Mouse (Mus musculus): Measurements from ENCODE around the gene Dnajc19.
"Not testable (repeated sequence)": the region's sequence is repeated elsewhere in the genome, so short reads cannot be mapped to it uniquely, and the experiment has no call there.

Gene Dnajc19

DNA sequence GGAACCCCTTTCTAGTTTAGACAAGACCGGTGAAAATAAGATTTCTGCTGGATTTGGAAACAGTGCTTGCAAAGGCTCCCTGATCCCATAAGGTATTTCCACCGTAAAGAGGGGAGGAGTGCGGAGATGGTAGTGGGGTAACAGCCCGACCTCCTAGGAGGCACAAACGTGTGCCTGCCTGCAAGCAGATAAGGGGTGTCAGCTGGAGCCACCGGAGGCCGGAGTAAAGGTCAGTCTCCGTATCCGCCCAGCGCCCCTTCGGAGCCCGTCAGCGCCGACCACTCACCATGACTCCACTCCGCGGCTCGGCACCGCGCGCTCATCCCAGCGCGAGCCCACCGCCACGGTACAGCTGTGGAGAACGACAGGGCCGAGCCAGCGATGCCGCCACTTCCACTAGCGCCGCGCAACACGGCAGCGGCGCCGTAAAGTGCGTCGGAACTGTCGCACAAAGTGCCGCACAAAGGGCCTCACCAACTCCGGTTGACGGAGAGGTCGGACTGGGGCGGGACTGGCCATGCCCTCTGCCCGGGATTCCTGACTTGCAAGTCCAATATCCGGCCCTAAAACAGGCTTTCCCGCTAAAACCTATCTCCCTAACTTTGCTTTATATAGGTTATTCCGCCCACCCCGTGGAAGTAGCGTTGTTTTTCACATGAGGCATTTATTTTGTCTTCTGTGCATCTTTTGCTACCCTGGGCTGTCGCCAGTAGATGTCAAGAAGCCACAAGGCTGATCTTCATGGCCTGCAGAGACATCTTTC is at the start of gene Dnajc19:
TSS of gene Dnajc19 (minus strand) at position 422 of the 763 bp plus-strand sequence.
- DNase-seq (ENCODE audit: low read depth, low spot score): peak; percentile 85

DNA sequence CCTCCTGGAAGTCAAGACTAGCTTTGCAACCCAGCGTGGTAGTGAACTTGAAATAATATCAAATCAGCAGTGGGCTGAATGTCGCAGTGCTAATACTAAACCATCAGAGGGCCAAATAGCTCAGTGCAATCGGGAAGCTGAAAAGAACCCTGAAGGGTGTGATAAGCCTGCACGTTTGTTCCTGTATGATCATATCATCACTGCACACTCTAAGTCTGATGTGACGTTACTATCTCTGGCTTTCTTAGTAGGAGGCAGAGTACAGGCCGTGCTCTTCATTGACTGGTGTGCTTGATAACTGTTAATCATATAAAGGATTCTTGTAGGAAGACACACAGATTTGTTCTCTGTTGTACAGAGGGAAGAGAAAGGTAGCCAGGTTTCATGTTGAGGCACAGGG is 48.8 kb upstream of the Dnajc19 start:
- DNase-seq (ENCODE audit: low read depth, low spot score): no peak

DNA sequence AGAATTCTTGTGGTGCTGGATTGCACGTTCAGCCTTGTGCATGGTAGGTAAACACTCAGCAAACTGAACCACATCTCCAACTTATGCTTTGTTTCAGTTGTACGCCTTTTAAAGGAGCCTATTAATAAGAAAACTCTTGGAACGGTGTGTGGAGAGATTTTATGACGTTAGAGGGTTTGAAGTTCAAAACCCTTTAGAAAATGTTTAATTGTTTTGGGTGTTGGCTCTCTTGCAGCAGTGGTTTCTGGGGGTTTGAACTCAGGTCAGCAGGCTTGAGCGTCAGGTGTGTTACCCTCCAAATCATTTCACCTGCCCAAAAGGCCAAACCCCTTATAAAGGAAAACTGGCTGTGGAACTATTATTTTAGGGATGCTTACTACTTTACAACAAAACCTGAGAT is 40.2 kb upstream of the Dnajc19 start:
- no peak for DNase-seq (ENCODE audit: low read depth, low spot score)

DNA sequence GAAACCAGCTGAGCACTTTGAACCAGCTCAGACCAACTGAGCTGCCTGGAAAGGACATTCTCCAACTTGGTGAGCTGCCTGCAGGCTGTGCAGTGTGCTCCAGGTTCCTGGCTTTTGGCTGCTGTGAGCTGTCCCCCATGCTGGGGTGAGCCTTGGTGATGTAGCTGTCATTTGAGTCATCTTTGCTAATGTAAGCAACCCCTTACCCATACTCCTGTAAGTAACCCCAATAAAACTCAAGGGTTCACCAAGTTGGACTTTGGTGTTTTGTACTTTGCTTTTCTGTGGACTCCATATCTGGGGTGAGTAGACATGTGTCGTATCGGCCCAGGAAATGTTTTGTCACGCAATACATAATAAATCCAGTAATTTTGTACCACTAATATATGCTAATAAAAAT is 39.7 kb upstream of the Dnajc19 start:
- no peak for DNase-seq (ENCODE audit: low read depth, low spot score)

DNA sequence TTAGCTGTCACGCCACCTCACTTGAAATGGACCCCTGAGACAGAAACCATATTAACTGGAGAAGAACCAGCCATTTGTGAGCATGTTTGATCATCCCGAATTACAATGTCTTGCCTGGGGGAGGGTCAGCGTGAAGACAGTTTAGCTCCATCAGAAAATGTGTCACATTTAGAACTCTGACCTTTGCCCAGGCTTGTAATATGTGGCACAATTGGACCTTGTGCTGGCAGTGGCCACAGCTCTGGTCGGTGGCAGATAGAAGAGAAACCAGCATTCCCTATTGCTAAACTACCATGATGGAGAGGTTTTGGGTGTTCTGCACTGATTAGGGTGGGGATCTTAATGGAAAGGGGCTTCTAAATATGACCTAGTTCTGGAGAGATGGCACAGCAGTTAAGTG is 38.7 kb upstream of the Dnajc19 start:
- DNase-seq (ENCODE audit: low read depth, low spot score): no peak

DNA sequence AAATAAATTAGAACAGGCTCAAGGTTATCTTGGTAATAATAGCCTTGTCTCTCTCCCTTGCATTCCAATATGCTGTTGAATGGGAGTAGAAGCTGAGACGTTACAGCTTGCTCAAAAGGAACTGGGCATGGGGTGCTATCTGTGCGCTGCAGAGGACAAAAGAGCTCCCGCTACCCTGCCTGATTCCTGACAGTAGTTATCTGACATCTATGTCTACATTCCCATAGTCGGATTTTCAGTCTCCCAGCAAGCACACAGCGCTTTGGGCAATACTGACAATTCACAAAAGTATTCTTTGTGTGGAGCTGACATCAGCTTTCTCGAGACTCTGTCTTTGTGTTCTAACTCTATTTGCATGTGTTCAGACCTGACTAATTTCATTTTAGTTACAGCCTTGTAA is 34.7 kb upstream of the Dnajc19 start:
- no peak for DNase-seq (ENCODE audit: low read depth, low spot score)

DNA sequence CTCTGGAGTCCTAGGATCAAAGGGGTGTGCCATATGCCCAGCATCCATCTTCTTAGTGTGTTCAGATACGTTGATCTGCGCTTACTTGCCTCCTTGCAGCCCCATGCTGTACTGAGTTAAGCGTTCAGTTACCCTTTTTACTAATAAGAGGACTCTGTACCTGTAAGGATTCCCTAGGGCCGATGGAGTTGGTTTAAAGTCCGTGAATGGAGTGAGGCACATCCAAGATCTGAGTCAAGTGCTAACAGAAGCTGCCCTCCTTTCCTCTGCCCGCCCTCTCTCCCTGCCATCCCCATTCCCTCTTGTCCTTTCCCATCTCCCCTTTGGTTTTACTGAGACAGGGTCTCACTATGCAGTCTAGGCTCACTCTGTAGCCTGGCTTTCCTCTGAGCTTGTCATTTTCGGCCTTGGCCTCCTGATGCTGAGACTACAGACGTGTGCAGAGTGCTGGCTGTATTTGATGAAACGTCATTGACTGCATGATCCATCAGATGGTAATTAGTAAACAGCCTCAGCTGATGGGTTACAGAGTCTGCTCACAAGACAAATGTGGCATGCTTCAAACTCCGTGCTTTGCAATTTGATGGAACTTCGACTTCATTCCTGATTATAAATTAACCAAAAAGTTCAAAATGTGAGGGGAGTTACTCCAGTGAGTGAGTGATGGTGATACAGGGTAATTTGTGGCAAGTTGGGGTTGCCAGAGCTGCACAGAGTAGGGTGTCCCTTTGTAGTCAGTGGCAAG is 31.0 kb upstream of the Dnajc19 start:
- no peak for DNase-seq (ENCODE audit: low read depth, low spot score)

DNA sequence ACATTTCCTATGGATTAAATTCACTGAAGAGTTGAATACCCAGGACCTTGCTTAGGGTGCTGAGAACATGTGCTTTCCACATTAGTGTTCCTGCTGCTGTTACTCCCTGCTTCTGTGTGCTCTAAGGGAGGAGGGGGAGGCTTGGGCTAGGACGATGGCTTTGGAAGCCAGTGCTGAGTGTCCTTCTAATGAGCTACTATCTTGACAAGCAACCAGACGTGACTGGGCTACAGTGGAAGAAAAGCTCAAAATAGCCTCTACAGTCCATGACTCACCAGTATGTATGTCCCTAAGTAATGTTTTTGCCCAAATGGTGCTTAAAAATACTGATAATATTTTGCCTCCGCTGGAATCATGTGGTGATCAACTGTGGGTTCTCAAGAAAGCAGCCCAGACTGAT is 26.5 kb upstream of the Dnajc19 start:
- no peak for DNase-seq (ENCODE audit: low read depth, low spot score)

DNA sequence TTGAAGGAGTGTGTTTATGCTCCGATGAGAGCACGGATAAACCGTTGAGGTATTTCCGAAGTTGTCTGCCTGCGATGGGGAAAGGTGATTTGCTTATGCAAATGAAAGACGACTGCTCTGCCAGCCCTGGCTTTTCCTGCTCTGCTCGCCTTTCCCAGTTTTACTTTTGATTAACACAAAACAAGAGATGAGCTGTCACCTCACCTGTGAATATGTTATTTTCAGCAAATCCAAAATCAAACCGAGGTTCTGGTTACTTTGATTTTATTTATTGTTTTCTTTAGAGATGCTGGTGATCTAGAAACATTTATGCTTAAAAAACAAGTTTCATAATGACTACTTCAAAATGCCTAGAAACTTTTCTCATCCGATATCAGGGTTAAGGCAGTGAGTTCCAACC is 25.3 kb upstream of the Dnajc19 start:
- DNase-seq (ENCODE audit: low read depth, low spot score): no peak

DNA sequence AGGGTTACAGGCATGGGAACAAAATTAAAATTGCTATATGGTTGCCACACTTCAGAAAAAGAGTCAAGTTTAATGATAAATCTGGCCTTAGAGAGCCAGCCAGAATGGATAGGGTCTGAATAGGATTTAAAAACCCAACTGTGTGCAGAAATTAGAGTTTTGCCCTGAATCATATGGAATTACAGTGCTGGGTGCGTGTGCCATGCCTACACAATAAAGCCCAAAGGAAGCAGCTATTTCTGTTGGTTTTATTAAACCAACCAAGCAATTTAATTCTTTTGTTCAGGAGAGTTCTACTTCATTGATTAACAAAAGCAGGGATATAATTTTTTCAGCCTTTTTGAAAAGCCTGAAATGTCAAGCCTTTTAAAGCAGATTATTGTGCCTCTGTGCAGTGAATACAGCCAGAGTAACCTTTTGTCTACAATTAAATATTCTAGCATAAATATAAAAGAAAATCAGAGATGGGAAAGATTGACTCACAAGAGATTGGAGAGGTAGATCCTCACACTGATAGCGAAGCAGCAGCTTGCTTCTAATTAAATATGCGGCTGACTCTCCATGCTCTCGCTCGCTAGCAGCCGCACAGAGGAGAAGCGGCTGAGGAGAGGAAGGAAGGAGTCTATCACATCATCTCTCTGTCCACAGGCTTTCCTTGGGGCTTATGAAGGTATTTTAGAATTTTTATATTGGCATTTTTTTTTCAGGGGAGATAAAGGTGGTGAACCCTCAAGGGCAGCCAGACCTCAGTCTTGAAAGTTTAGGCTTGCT is 23.0 kb upstream of the Dnajc19 start:
- DNase-seq (ENCODE audit: low read depth, low spot score): no peak

DNA sequence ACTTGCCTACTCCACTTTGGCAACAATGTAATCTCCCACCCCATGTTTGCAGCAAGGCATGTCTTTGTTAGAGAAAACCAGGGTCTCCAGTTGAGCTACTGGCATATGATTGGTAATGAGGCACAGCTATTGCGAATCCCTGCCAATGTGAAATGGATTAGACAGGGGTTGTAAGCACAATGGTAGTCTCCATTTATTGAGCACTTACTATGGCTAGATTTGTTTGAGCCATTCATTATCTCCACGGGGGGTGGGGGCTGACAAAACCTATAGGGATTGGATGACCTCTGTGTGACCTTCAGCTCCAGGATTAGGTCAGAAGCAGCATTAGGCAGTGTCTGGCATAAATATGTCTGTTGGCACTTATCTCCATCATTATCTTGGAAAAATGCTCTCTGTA is 21.8 kb upstream of the Dnajc19 start:
- DNase-seq (ENCODE audit: low read depth, low spot score): no peak

DNA sequence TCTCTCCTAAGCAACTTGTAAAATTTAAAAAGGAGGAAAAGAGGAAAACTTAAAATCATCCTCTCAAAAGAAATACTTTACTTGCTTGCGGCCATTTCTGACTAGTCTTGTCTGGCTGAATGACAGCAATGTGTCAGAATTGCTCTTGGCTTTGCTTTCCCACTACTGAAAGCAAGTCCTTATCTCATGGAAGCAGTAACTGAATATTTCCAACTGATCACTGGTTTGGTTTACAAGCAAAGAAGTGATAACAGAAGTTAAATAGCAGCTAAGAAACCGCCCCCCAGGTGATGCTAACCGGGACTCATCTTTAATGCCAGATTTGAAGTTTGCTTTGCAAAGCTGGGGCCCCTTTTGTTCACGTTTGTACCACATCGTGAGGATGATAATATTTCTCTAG is 2.5 kb upstream of the Dnajc19 start:
- no peak for DNase-seq (ENCODE audit: low read depth, low spot score)

DNA sequence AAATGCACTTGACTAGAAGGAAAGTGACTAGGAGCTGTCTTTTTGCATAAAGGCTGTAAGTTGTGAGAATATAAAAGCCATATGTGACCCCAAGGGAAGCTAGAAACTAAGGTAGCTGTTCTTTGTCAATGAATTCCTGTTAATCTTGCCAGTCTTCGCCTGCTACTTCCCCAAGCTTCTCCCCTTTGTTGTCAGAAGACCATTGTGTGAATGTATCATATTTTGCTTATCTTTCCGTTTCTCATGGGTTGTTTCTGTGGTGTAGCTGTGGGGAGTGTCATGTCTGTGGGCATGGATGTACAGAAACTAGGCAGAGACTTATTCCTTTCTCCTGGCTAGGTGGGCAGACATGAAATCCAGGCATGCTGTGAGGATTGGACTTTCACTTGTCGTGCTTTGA is 808 bp upstream of the Dnajc19 start:
- no peak for DNase-seq (ENCODE audit: low read depth, low spot score)

DNA sequence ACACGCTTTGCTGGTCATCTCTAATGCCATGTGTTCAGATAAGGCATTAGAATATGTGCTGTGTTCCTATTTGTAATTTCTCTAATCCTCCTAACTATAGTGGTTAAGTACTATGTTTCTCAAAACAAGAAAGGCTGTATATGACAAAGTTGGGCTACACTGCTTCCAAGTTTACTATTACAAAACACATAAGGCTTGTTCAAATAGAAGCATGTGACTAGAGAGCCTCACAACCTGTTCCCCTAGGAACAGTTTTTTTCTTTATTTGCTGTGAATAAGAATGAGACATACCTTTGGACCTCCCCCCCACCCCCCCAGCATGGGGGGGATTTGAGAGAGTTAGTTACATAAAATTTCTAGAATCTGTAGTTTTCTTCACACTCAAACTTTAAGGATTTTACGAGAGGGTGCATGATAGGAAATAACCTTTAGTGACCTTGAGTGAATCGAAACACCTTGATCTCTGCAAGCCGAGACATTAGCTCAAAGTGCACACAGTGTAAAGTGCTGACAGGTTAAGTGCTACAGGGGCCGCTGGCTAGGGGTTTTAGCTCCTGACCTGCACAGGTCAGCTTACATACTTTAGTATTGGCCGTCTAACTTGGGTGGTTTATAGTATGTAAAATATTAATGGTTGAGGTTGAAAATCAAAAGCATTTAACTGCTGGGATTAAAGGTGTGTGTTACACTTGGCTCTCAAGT is 4.9 kb downstream of the Dnajc19 start:
- no peak for DNase-seq (ENCODE audit: low read depth, low spot score)

DNA sequence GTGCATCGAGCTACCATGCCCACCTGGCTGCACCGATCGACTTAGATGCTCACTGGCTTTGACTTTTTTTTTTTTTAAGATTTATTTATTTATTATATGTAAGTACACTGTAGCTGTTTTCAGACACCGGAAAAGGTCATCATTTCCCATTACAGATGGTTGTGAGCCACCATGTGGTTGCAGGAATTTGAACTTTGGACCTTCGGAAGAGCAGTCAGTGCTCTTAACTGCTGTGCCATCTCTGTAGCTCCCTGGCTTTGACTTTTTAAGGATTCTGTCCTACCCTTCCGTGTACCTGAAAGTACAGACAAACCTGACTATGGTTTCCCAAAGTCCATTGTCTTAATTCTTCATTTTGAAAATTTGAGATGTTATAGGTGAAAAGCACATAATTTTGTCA is 8.4 kb downstream of the Dnajc19 start:
- no peak for DNase-seq (ENCODE audit: low read depth, low spot score)

DNA sequence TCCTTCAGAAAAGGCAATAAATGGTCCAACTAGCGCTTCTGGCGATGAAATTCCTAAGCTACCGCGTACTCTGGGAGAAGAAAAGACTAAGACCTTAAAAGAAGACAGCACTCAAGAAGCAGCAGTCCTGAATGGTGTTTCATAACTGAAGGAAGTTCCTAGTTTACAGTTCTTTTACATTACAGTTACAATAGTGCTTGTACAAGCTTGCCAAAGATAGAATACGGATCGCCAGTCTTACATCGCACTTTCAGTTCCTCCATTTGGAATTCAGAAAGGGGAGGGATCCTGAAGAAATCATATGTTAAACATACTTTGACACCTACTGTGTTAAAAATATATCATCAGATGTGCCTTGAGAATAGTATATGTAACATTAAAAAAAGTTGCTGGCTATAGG is 12.2 kb downstream of the Dnajc19 start:
- DNase-seq (ENCODE audit: low read depth, low spot score): not testable (repeated sequence)

DNA sequence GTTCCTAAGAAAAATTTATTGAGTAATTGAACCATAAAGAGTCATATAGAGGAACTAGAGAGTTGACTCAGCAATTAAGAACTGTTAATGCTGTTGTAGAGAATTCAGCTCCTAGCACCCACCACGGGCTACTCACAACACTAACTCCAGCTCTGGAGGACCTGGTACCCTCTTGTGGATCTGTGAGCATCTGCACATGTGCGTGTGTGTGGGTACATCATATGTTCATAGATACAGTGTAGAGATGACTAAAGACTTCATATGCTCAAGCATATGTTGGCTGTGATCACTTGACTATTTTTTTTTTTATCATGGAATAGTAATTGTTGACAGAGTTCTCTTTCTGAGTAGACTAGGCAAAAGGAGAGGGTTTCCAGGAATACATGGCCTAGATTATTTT is 18.8 kb downstream of the Dnajc19 start:
- DNase-seq (ENCODE audit: low read depth, low spot score): no peak

DNA sequence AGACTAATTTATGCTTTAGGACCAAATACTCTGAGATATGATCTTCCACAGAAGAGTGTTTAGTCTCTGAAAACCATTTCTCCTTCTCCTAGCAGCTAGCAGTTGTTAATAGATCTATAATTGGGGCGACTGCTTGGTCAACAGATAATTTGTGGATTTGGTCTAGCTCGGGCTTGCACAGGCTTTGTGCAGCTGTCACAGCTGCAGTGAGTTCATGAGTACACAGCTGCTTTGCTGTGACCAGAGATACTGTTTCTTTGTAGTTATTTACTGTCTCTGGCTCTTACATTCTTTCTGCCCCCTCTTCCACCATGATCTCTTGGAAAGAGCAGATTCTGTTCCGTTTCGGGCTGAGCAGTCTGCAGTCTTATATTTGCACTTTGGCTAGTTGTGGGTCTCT is 39.1 kb downstream of the Dnajc19 start:
- no peak for DNase-seq (ENCODE audit: low read depth, low spot score)

DNA sequence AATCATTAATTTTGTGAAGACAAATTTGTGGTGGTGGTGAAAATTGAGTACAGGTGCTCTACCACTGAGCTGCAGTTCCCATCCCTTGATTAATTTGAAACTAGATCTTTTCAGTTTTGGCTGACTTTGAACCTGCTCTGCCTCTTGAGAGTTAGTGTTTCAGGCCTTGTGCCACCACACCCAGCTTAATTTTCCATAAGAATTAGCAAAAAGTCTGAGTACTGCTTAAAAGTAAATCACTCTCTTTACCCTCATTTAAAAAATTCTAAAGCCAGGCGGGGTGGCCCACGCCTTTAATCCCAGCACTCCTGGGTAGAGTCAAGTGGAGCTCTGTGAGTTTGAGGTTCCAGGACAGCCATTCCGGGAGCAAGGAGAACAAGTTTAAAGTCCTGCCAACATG is 45.4 kb downstream of the Dnajc19 start:
- DNase-seq (ENCODE audit: low read depth, low spot score): no peak

DNA sequence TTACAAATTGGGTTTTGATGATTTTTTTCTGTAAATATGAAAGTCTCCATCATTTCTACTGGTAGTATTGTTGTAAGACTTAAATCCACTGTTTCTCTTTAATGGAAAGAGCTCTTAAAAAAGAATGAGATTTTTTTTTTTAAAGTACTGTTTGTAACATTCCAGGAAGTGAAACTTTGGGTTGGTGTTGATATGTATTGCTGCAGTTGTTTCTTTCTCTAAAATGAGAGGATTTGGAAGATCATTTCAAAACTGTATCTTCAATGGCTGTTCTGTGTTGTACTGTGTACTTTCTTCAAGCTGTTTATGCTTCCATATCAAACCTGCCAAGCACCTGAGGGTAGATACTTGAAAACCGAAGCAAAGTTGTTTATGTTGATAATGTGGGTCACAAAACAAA is 46.3 kb downstream of the Dnajc19 start:
- no peak for DNase-seq (ENCODE audit: low read depth, low spot score)

DNA sequence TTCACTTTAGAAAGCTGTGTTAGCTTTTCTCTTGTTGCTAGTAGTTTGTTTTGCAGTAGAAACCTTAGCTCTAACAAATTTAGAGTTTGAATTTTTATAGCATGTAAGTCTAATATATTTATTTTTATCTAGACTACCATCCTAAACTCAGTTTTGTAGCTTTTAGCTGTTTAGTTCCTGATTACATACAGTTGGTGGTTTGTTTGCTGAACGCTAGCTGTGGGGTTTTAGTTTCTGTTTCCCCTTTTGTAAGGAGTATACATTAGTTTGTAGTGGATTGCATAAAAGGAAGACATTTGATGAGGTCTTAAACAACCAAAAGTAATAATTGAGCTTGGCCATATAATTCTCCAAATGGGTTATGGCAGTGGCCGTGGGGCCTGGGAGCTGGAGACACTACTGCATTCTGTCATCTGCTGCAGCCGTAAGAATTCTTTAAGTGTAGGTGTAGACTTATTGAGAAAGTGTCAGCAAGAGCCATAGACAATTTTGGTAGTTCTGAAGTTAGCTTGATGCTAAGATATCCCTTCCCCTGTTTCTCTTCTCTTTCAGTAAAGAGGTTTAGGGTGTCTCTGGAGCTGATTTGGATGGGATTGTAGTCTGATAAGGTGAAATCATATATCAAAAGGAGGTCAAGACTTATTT is 47.3 kb downstream of the Dnajc19 start:
- no peak for DNase-seq (ENCODE audit: low read depth, low spot score)

Data from c-Kit-negative CD71-positive TER-119-positive erythroid progenitor cells, embryonic 14.5 days (primary cell).